18 mouse cellular contexts compared by ENCODE assay signal in the genomic region with DNA sequence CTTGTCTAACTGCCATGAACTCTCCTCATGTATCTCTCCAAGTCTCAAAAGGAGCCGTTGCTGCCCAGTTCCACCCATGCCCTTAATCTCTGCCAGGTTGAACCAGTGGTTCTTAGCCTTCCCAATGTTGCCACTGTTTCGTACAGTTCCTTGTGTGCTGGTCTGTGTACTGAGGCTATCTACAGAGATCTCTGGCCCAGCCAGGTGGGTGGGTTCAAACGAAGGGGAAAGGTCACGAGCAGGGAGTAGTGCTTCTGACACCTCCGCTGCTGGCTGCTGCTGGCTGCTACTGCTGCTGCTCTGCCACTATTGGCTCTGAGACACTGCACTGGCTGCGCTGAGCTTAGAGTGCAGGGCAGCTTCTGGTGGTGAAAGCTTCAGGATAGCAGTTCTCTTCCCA.
DNase-seq lines count a peak whose midpoint lies in the region; ATAC-seq lines count a peak whose summit lies in the region.
"Had no signal": no experiment of that assay in that cellular context is flagged by ENCODE, and none has a peak within 500 bp of the region (broad histone marks: within the 10 kb centered on the region; RNA-seq: fewer than 3 reads in every experiment).

No protein-coding gene starts in this region.

- no peaks in the 10 kb centered on the region for H3K4me1 ChIP-seq in liver, embryonic 12.5 days
- H3K4me1 ChIP-seq: liver, embryonic 15.5 days; neural tube, embryonic 13.5 days had no signal

- no peak overlapping the region for H3K9ac ChIP-seq in liver, embryonic 12.5 days
- H3K9ac ChIP-seq: heart, embryonic 13.5 days; liver, embryonic 15.5 days; neural tube, embryonic 13.5 days had no signal

- H3K4me2 ChIP-seq in liver, embryonic 12.5 days = no peak overlapping the region
- H3K4me2 ChIP-seq: heart, embryonic 13.5 days; liver, embryonic 15.5 days; neural tube, embryonic 13.5 days had no signal

- 69% methylated on average over 6 of the region's 6 CpGs for WGBS in liver, embryonic 12.5 days (ENCODE audit: insufficient replicate concordance)

- H3K9me3 ChIP-seq in liver, embryonic 12.5 days (replicated peaks) = no peaks in the 10 kb centered on the region
- H3K9me3 ChIP-seq: G1E; heart, embryonic 13.5 days; liver, embryonic 15.5 days had no signal

- ATAC-seq in liver, embryonic 12.5 days = no peak
- no peak for ATAC-seq in monocyte, adult 5-6 weeks (replicated peaks; ENCODE audit: insufficient number of reproducible peaks, low FRiP score, low TSS enrichment, poor library complexity, severe bottlenecking)
- ATAC-seq: CD4-positive, CD25-positive, alpha-beta regulatory T cell, adult 4 months had no signal

- H3K36me3 ChIP-seq in liver, embryonic 12.5 days = no peaks in the 10 kb centered on the region
- H3K36me3 ChIP-seq: G1E; heart, embryonic 13.5 days; liver, embryonic 15.5 days; neural tube, embryonic 13.5 days had no signal

- peak; percentile 31 for DNase-seq in adrenal gland, postnatal 10 days
- DNase-seq in adrenal gland, adult 8-10 months = no peak
- peak; percentile 22 for DNase-seq in liver
- DNase-seq in urinary bladder, postnatal 14 days (ENCODE audit: low spot score) = peak; percentile 57
- DNase-seq in urinary bladder, postnatal 4 days (ENCODE audit: low spot score in 2 of 2) = no peak
- peak; percentile 58 for DNase-seq in yolk sac, embryonic 10.5 days (ENCODE audit: low spot score)
- DNase-seq: cerebellum, adult 9-11 months; gastrocnemius, postnatal 36 days; layer of hippocampus, postnatal 36 days; left cerebral cortex, postnatal 4 days; thymus, postnatal 4 days had no signal

- H3K4me3 ChIP-seq in liver, embryonic 12.5 days = no peak overlapping the region
- H3K4me3 ChIP-seq: heart, embryonic 13.5 days; liver, embryonic 15.5 days; neural tube, embryonic 13.5 days had no signal

- H3K27me3 ChIP-seq in liver, embryonic 12.5 days (replicated peaks) = no peaks in the 10 kb centered on the region; the same call in 1 of the 2 replicates
- H3K27me3 ChIP-seq: heart, embryonic 13.5 days; liver, embryonic 15.5 days; neural tube, embryonic 13.5 days had no signal

- H3K27ac ChIP-seq in liver, embryonic 12.5 days = no peak overlapping the region
- H3K27ac ChIP-seq: heart, embryonic 13.5 days; liver, embryonic 15.5 days; neural tube, embryonic 13.5 days had no signal

Comparison
In these comparisons a context has a peak if more than half of its experiments do, and no peak if none do; other contexts are left out.
1. DNase-seq: peak in adrenal gland, postnatal 10 days (single experiment), liver (single experiment), urinary bladder, postnatal 14 days (single experiment) and yolk sac, embryonic 10.5 days (single experiment); none in adrenal gland, adult 8-10 months (single experiment) and urinary bladder, postnatal 4 days (0 of 2).